Mouse (Mus musculus) forelimb bud, embryonic 11.5 days (tissue): ENCODE measurements around the gene Cachd1.

Experiments
- DNase-seq: peaks from one replicate; pipeline ENCODE4 v3.0.0-alpha.2; 2012; ENCODE audit warnings: low read depth, low spot score

The Cachd1 gene

GRCm38 (mm10) chr4:101062146-101062545 is 285.7 kb downstream of the Cachd1 start:
- no peak for DNase-seq

- no peak for DNase-seq
Observed at GRCm38 (mm10) chr4:101066401-101066800, 289.9 kb downstream of the Cachd1 start.

GRCm38 (mm10) chr4:101068786-101069153 is 292.3 kb downstream of the Cachd1 start, which contains the start of gene Raver2:
Gene Raver2, plus strand, starts transcription at chr4:101068983.
- peak; percentile 63 for DNase-seq

- DNase-seq = peak; percentile 33
Observed at GRCm38 (mm10) chr4:101069154-101069971, 292.9 kb downstream of the Cachd1 start.

- DNase-seq = no peak
Observed at GRCm38 (mm10) chr4:101071570-101071969, 295.1 kb downstream of the Cachd1 start.

- DNase-seq = no peak
Observed at GRCm38 (mm10) chr4:101076425-101076824, 299.9 kb downstream of the Cachd1 start.
